Mouse (Mus musculus) midbrain, embryonic 15.5 days (tissue): ENCODE measurements at regions not wholly inside any gene's neighbourhood (a gene's known extent, or its start where the extent isn't known, plus 50 kb on each side); places are given as distances from the start of the nearest gene placed in this dataset.

Source experiments
- ATAC-seq: fragments of 200-750 bp; cut with Nextera tagmentation; replicated peaks from 2 replicates; pipeline ENCODE4 v1.8.0; 2017; ENCODE audit warnings: moderate TSS enrichment
- H3K27ac ChIP-seq: fragments of 300-500 bp; sonication (generic); 2 replicates; pipeline ENCODE4 v1.5.1; 2015; ENCODE audit warnings: mild to moderate bottlenecking, inconsistent platforms
- H3K27me3 ChIP-seq: fragments of 300-500 bp; sonication (generic); replicated peaks from 2 replicates; pipeline ENCODE4 v1.6.1; 2015; ENCODE audit warnings: inconsistent platforms
- H3K36me3 ChIP-seq: fragments of 300-500 bp; sonication (generic); replicated peaks from 2 replicates; pipeline ENCODE4 v1.6.1; 2015; ENCODE audit warnings: inconsistent platforms
- H3K4me1 ChIP-seq: fragments of 300-500 bp; sonication (generic); 2 replicates; pipeline ENCODE4 v1.6.1; 2015; ENCODE audit warnings: inconsistent platforms
- H3K4me2 ChIP-seq: fragments of 300-500 bp; sonication (generic); 2 replicates; pipeline ENCODE4 v1.6.1; 2015; ENCODE audit warnings: inconsistent platforms, mild to moderate bottlenecking, moderate library complexity
- H3K4me3 ChIP-seq: fragments of 300-500 bp; sonication (generic); 2 replicates; pipeline ENCODE4 v1.5.1; 2015; ENCODE audit warnings: mild to moderate bottlenecking, inconsistent platforms
- H3K9ac ChIP-seq: fragments of 300-500 bp; sonication (generic); 2 replicates; pipeline ENCODE4 v1.6.1; 2015; ENCODE audit warnings: mild to moderate bottlenecking, inconsistent platforms
- H3K9me3 ChIP-seq: fragments of 300-500 bp; sonication (generic); 2 replicates; pipeline ENCODE4 v1.6.1; 2016; ENCODE audit warnings: inconsistent platforms
- WGBS: fragments of 180-500 bp; shearing (Covaris S2); methylation state at CpG from one replicate; pipeline ENCODE4 v1.1.7; 2015; ENCODE audit warnings: mixed read lengths; 5-methylcytosine and 5-hydroxymethylcytosine counted together

DNA sequence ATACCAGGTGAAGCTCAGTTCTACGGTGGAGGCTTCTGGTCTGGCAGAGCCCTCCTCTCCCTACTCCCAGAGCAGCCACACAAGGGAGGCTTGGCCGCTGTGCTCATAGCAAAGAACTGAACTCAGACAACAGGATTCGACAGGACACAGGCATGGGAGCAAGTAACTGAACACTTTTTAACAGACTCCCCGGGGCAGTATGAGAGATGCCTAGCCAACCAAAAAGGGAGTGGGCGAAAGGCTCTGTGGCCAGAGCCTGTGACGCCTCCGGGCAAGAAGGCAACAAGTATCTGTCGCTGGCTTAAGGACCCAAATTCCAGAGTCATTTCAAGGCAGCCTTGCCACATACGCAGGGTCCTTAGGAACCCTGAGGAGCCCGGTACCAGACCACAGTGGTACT, 188.8 kb upstream of the Klf14 start:
- 84% methylated on average over 10 of the region's 10 CpGs for WGBS
- Histone ChIP-seq H3K4me3 (no peak overlapping the region), H3K36me3 (no peaks in the 10 kb centered on the region), H3K27me3 (no peaks in the 10 kb centered on the region), H3K4me2 (no peak overlapping the region), H3K4me1 (no peaks in the 10 kb centered on the region), H3K9me3 (no peaks in the 10 kb centered on the region), H3K9ac (no peak overlapping the region), H3K27ac (no peak overlapping the region)
- ATAC-seq = no peak

DNA sequence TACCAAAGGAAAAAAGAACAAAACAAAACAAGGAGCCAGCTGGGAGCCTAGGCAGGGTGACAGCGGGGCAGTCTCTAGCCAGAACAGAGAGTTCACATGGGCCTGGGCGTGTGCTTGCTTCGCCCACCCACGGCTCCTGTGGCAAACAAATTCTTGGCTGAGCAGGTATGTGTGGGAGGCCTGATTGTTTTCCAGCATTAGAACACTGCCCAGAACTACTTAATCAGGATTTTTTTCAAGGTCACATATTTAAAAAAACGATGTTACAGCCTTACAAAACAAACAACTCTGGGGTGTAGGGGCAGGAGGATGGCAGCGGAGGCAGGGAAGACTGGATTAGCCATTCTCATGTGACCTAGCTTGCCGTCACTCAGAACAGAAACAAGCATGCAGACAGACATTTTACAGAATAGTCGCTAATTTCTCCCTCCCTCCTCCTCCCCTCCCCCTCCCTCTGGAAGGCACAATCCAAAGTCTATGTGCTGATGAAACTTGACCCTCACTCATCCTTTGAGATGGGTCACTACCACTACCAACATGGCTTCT, 189.5 kb upstream of the Klf14 start:
- Histone ChIP-seq H3K27me3 (no peaks in the 10 kb centered on the region), H3K27ac (no peak overlapping the region), H3K4me1 (no peaks in the 10 kb centered on the region), H3K9me3 (no peaks in the 10 kb centered on the region), H3K4me3 (no peak overlapping the region), H3K9ac (no peak overlapping the region), H3K36me3 (no peaks in the 10 kb centered on the region), H3K4me2 (no peak overlapping the region)
- WGBS = 70% methylated on average over 8 of the region's 8 CpGs
- no peak for ATAC-seq

- H3K4me1 ChIP-seq = no peaks in the 10 kb centered on the region
- H3K9me3 ChIP-seq = no peaks in the 10 kb centered on the region
- H3K9ac ChIP-seq = no peak overlapping the region
- 88% methylated on average over 6 of the region's 6 CpGs for WGBS
- H3K27ac ChIP-seq = no peak overlapping the region
- H3K4me3 ChIP-seq = no peak overlapping the region
- ATAC-seq = no peak
- no peaks in the 10 kb centered on the region for H3K27me3 ChIP-seq
- no peaks in the 10 kb centered on the region for H3K36me3 ChIP-seq
- H3K4me2 ChIP-seq = no peak overlapping the region
Observed at GRCm38 (mm10) chr6:31149164-31149563, 190.3 kb upstream of the Klf14 start.

GRCm38 (mm10) chr6:31150416-31150815, 191.5 kb upstream of the Klf14 start:
- H3K4me2 ChIP-seq = no peak overlapping the region
- no peaks in the 10 kb centered on the region for H3K9me3 ChIP-seq
- ATAC-seq = no peak
- H3K27ac ChIP-seq = no peak overlapping the region
- no peaks in the 10 kb centered on the region for H3K36me3 ChIP-seq
- WGBS = 87% methylated on average over 8 of the region's 8 CpGs
- H3K4me1 ChIP-seq = no peaks in the 10 kb centered on the region
- H3K27me3 ChIP-seq = no peaks in the 10 kb centered on the region
- no peak overlapping the region for H3K9ac ChIP-seq
- H3K4me3 ChIP-seq = no peak overlapping the region

DNA sequence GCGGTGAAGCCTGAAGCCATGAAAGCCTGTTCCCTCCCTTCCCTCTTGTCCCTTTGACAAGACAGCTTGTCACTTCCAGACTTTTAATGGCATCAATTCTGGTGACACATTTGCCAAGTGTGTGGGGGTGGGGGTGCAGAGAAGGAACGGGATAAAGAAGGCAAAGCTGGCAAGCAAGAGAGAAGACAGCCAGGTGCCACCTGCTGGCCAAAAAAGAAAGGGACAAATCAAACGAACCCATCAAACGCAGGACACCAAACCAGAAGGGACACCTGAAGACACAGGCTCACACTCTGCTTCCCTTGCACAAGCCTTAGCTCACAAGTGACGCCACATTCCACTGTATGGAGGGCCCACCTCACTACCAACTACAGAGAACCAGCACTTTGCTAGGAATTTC, 197.0 kb upstream of the Klf14 start:
- no peak for ATAC-seq
- Histone ChIP-seq H3K4me2 (no peak overlapping the region), H3K36me3 (no peaks in the 10 kb centered on the region)

GRCm38 (mm10) chr6:31156999-31157398, 198.1 kb upstream of the Klf14 start:
- Histone ChIP-seq H3K27ac (no peak overlapping the region), H3K4me3 (no peak overlapping the region), H3K4me1 (peaks cover 4% of the 10 kb centered on the region; the same call in 1 of the 2 replicates), H3K27me3 (no peaks in the 10 kb centered on the region), H3K4me2 (no peak overlapping the region), H3K36me3 (no peaks in the 10 kb centered on the region), H3K9ac (no peak overlapping the region), H3K9me3 (no peaks in the 10 kb centered on the region)
- no peak for ATAC-seq
- whole genome bisulfite sequencing = 92% methylated on average over 2 of the region's 2 CpGs

More for the DNA sequence above, 197.0 kb upstream of the Klf14 start:
- Histone ChIP-seq H3K27me3 (no peaks in the 10 kb centered on the region), H3K27ac (no peak overlapping the region), H3K9ac (no peak overlapping the region), H3K4me1 (peaks cover 4% of the 10 kb centered on the region; the same call in 1 of the 2 replicates), H3K4me3 (no peak overlapping the region), H3K9me3 (no peaks in the 10 kb centered on the region)
- 29% methylated on average over 5 of the region's 5 CpGs for WGBS

DNA sequence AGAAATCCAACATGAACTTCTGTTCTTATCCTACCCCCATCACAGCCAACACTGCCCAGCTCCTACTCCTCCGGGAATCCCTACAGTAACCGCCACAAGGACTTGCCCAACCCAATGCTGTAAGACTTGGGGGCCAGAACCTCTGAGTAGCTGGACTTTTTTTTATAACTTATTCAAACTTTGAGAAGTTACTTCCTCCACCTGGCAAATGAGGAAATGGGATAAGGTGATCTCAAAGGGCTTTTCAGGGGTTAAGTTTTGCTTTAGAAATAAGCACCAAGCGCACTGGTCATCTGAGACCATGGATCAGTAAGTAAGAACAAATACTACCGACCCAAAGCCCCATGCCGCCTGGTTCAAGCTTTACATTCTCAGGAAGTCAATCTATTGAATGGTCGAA, 198.6 kb upstream of the Klf14 start:
- Histone ChIP-seq H3K27ac (no peak overlapping the region), H3K4me2 (no peak overlapping the region), H3K9me3 (no peaks in the 10 kb centered on the region), H3K4me1 (peaks cover 4% of the 10 kb centered on the region; the same call in 1 of the 2 replicates), H3K9ac (no peak overlapping the region), H3K36me3 (no peaks in the 10 kb centered on the region), H3K4me3 (no peak overlapping the region), H3K27me3 (no peaks in the 10 kb centered on the region)
- WGBS = 76% methylated on average over 6 of the region's 6 CpGs
- no peak for ATAC-seq

DNA sequence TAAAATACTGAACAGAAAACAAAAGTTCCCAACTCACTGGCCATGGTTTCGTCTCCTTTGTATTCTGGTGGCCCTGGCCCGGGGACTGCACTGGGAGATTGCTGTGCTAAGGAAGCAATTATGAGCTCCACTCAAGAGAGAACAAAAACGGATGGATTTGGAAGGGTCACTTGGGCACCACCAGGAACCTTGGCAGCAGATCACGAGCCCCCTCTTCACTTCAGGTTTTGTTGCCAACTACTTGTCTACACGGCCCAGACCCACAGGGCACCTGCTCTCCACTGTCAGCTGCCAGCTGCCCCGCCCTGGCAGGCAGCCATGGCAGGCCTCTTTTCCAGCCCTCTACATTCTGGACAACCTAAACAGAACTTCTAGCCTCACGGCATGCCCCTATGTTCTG, 199.8 kb upstream of the Klf14 start:
- no peaks in the 10 kb centered on the region for H3K9me3 ChIP-seq
- H3K27ac ChIP-seq = no peak overlapping the region
- H3K27me3 ChIP-seq = no peaks in the 10 kb centered on the region
- H3K36me3 ChIP-seq = no peaks in the 10 kb centered on the region
- H3K4me1 ChIP-seq = peaks cover 4% of the 10 kb centered on the region; the same call in 1 of the 2 replicates
- 60% methylated on average over 7 of the region's 7 CpGs for WGBS
- peak; percentile 62 for ATAC-seq
- H3K4me2 ChIP-seq = no peak overlapping the region
- no peak overlapping the region for H3K9ac ChIP-seq
- no peak overlapping the region for H3K4me3 ChIP-seq

DNA sequence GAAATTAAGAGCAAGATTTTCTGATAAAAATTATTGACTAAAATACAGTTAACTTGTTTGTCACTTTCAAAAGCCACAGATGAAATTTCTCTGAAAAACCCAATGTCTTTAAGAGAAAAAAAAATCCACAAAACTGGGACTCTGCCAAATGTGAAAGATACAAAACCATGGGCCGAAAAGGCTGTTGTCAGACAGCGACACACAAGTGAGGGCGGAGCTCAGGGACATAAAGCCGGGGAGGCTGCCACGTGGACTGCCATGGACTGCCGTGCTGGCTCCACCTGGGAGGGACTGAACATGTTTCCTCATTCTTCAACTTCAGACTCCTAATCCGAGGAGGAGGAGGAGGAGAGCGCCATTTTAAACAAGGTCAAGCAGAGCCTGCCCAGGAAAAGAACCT, 200.4 kb upstream of the Klf14 start:
- WGBS = 39% methylated on average over 8 of the region's 8 CpGs
- no peak overlapping the region for H3K4me3 ChIP-seq
- no peak for ATAC-seq
- H3K4me2 ChIP-seq = no peak overlapping the region
- no peaks in the 10 kb centered on the region for H3K9me3 ChIP-seq
- H3K27me3 ChIP-seq = no peaks in the 10 kb centered on the region
- H3K4me1 ChIP-seq = peaks cover 4% of the 10 kb centered on the region; the same call in 1 of the 2 replicates
- no peak overlapping the region for H3K27ac ChIP-seq
- H3K9ac ChIP-seq = no peak overlapping the region
- no peaks in the 10 kb centered on the region for H3K36me3 ChIP-seq

- Histone ChIP-seq H3K9me3 (no peaks in the 10 kb centered on the region), H3K36me3 (no peaks in the 10 kb centered on the region), H3K27me3 (no peaks in the 10 kb centered on the region), H3K4me1 (peaks cover 4% of the 10 kb centered on the region; the same call in 1 of the 2 replicates), H3K9ac (no peak overlapping the region), H3K27ac (no peak overlapping the region), H3K4me3 (no peak overlapping the region), H3K4me2 (no peak overlapping the region)
- 73% methylated on average over 16 of the region's 16 CpGs for WGBS
- no peak for ATAC-seq
Observed at GRCm38 (mm10) chr6:31159935-31160670, 201.2 kb upstream of the Klf14 start.

- no peak overlapping the region for H3K4me2 ChIP-seq
- H3K9me3 ChIP-seq = no peaks in the 10 kb centered on the region
- WGBS = 69% methylated on average over 22 of the region's 22 CpGs
- H3K9ac ChIP-seq = no peak overlapping the region
- ATAC-seq = no peak
- H3K4me3 ChIP-seq = no peak overlapping the region
- H3K27me3 ChIP-seq = no peaks in the 10 kb centered on the region
- no peak overlapping the region for H3K27ac ChIP-seq
- no peaks in the 10 kb centered on the region for H3K36me3 ChIP-seq
- peaks cover 6% of the 10 kb centered on the region; the same call in 1 of the 2 replicates for H3K4me1 ChIP-seq
Observed at GRCm38 (mm10) chr6:31161445-31162340, 202.8 kb upstream of the Klf14 start.

GRCm38 (mm10) chr6:31165011-31165410, 206.1 kb upstream of the Klf14 start:
- Histone ChIP-seq H3K27me3 (no peaks in the 10 kb centered on the region), H3K36me3 (no peaks in the 10 kb centered on the region), H3K4me2 (no peak overlapping the region), H3K9me3 (no peaks in the 10 kb centered on the region), H3K4me3 (no peak overlapping the region), H3K27ac (no peak overlapping the region), H3K9ac (no peak overlapping the region), H3K4me1 (peaks cover 3% of the 10 kb centered on the region; the same call in 1 of the 2 replicates)
- WGBS = 90% methylated on average over 6 of the region's 6 CpGs
- ATAC-seq = no peak
